Mouse (Mus musculus) intestine, embryonic 15.5 days (tissue): ENCODE results near the gene Hk3. TPM values are rescaled to one million over a fixed set of nuclear protein-coding genes. Genes with fewer than 3 reads are reported as not detected.

Experiments
- ATAC-seq: fragments of 200-750 bp; cut with Nextera tagmentation; 2 replicates; pipeline ENCODE4 v1.8.0; 2017; ENCODE audit warnings: moderate TSS enrichment, moderate library complexity
- H3K27ac ChIP-seq: fragments of 300-500 bp; sonication (generic); 2 replicates; pipeline ENCODE4 v1.5.1; 2015; ENCODE audit warnings: mild to moderate bottlenecking, inconsistent platforms
- H3K27me3 ChIP-seq: fragments of 300-500 bp; sonication (generic); replicated peaks from 2 replicates; pipeline ENCODE4 v1.6.1; 2015; ENCODE audit warnings: inconsistent platforms
- H3K36me3 ChIP-seq: fragments of 300-500 bp; sonication (generic); 2 replicates; pipeline ENCODE4 v1.6.1; 2015; ENCODE audit warnings: inconsistent platforms
- H3K4me1 ChIP-seq: fragments of 300-500 bp; sonication (generic); replicated peaks from 2 replicates; pipeline ENCODE4 v1.6.1; 2015; ENCODE audit warnings: inconsistent platforms
- H3K4me2 ChIP-seq: fragments of 300-500 bp; sonication (generic); replicated peaks from 2 replicates; pipeline ENCODE4 v1.6.1; 2015; ENCODE audit warnings: mild to moderate bottlenecking, inconsistent platforms
- H3K4me3 ChIP-seq: fragments of 300-500 bp; sonication (generic); replicated peaks from 2 replicates; pipeline ENCODE4 v1.5.1; 2015; ENCODE audit warnings: inconsistent platforms
- H3K9ac ChIP-seq: fragments of 300-500 bp; sonication (generic); 2 replicates; pipeline ENCODE4 v1.6.1; 2015; ENCODE audit warnings: inconsistent platforms
- H3K9me3 ChIP-seq: fragments of 300-500 bp; sonication (generic); 2 replicates; pipeline ENCODE4 v1.6.1; 2016; ENCODE audit warnings: inconsistent platforms
- WGBS: fragments of 180-500 bp; shearing (Covaris S2); methylation state at CpG from one replicate; pipeline ENCODE4 v1.1.7; 2015; 5-methylcytosine and 5-hydroxymethylcytosine counted together
- polyA plus RNA-seq: library from polyadenylated mRNA; unstranded; fragments of >200 nt; fragmentation: Nextera tagmentation; extraction: Ambion mirVana; gene quantifications from 2 replicates; pipeline ENCODE4 v1.2.1, GENCODE M21; 2015

Hk3 gene
- polyA plus RNA-seq, 1 experiment from 2014 or later = 1.2 TPM

GRCm38 (mm10) chr13:54967501-54967900 lies 53.7 kb downstream of the Hk3 start:
- Histone ChIP-seq H3K27me3 (no peaks in the 10 kb centered on the region), H3K36me3 (no peaks in the 10 kb centered on the region), H3K27ac (no peak overlapping the region), H3K4me1 (no peaks in the 10 kb centered on the region), H3K9me3 (no peaks in the 10 kb centered on the region), H3K9ac (no peak overlapping the region), H3K4me3 (no peak overlapping the region), H3K4me2 (no peak overlapping the region)
- no peak for ATAC-seq
- 77% methylated on average over 11 of the region's 11 CpGs for WGBS

GRCm38 (mm10) chr13:54965256-54965655 lies 55.9 kb downstream of the Hk3 start:
- no peak for ATAC-seq
- Histone ChIP-seq H3K4me1 (no peaks in the 10 kb centered on the region), H3K9me3 (no peaks in the 10 kb centered on the region), H3K27ac (no peak overlapping the region), H3K4me3 (no peak overlapping the region), H3K27me3 (no peaks in the 10 kb centered on the region), H3K36me3 (no peaks in the 10 kb centered on the region), H3K9ac (no peak overlapping the region), H3K4me2 (no peak overlapping the region)
- 87% methylated on average over 6 of the region's 6 CpGs for WGBS

GRCm38 (mm10) chr13:54960491-54960890 lies 60.7 kb downstream of the Hk3 start:
- WGBS = 72% methylated on average over 3 of the region's 3 CpGs
- Histone ChIP-seq H3K36me3 (no peaks in the 10 kb centered on the region), H3K9ac (no peak overlapping the region), H3K4me2 (no peak overlapping the region), H3K4me1 (no peaks in the 10 kb centered on the region), H3K27me3 (peaks cover 18% of the 10 kb centered on the region), H3K9me3 (no peaks in the 10 kb centered on the region), H3K27ac (no peak overlapping the region), H3K4me3 (no peak overlapping the region)
- no peak for ATAC-seq

GRCm38 (mm10) chr13:54959842-54960241 lies 61.3 kb downstream of the Hk3 start:
- Histone ChIP-seq H3K4me3 (no peak overlapping the region), H3K4me2 (no peak overlapping the region), H3K9ac (no peak overlapping the region), H3K27ac (no peak overlapping the region), H3K9me3 (no peaks in the 10 kb centered on the region), H3K4me1 (no peaks in the 10 kb centered on the region), H3K27me3 (peaks cover 24% of the 10 kb centered on the region), H3K36me3 (no peaks in the 10 kb centered on the region)
- no peak for ATAC-seq
- 48% methylated on average over 6 of the region's 6 CpGs for WGBS

GRCm38 (mm10) chr13:54959059-54959701 lies 62.0 kb downstream of the Hk3 start:
- 59% methylated on average over 15 of the region's 15 CpGs for WGBS
- no peak for ATAC-seq
- Histone ChIP-seq H3K9me3 (no peaks in the 10 kb centered on the region), H3K27ac (no peak overlapping the region), H3K27me3 (peaks cover 30% of the 10 kb centered on the region), H3K4me2 (no peak overlapping the region), H3K4me3 (no peak overlapping the region), H3K4me1 (no peaks in the 10 kb centered on the region), H3K9ac (no peak overlapping the region), H3K36me3 (no peaks in the 10 kb centered on the region)

- Histone ChIP-seq H3K4me2 (no peak overlapping the region), H3K4me3 (no peak overlapping the region), H3K27me3 (peaks cover 49% of the 10 kb centered on the region), H3K27ac (no peak overlapping the region), H3K36me3 (no peaks in the 10 kb centered on the region), H3K9ac (no peak overlapping the region), H3K9me3 (no peaks in the 10 kb centered on the region), H3K4me1 (no peaks in the 10 kb centered on the region)
- ATAC-seq = no peak
- 78% methylated on average over 7 of the region's 7 CpGs for whole genome bisulfite sequencing
Measured at GRCm38 (mm10) chr13:54957281-54957680, 63.9 kb downstream of the Hk3 start.

Other genes starting within 250 kb of the Hk3 start
- not detected in 2 replicates for gene Eif4e1b, start 237.4 kb downstream of the Hk3 start, polyA plus RNA-seq
- 13.9 TPM in 2 replicates for gene Tspan17, start 232.0 kb downstream of the Hk3 start, polyA plus RNA-seq
- 2.3 and 2.4 TPM in 2 replicates for gene Unc5a, start 72.0 kb downstream of the Hk3 start, polyA plus RNA-seq
- gene Uimc1, start 78.9 kb upstream of the Hk3 start, polyA plus RNA-seq = 19.7 and 21.8 TPM in 2 replicates
- 14.3 and 14.7 TPM in 2 replicates for gene Zfp346, start 83.9 kb upstream of the Hk3 start, polyA plus RNA-seq
- gene Gm17617, start 112.2 kb upstream of the Hk3 start, polyA plus RNA-seq = not detected in 2 replicates
- 14.2 and 14.5 TPM in 2 replicates for gene Fgfr4, start 131.3 kb upstream of the Hk3 start, polyA plus RNA-seq
- 49.6 and 52.8 TPM in 2 replicates for gene Nsd1, start 188.4 kb upstream of the Hk3 start, polyA plus RNA-seq